Mouse (Mus musculus) intestine, embryonic 15.5 days (tissue): Measurements from ENCODE around the gene Top3b. TPM values are rescaled to one million over a fixed set of nuclear protein-coding genes. Genes with fewer than 3 reads are reported as not detected.

ENCODE experiments used
- polyA plus RNA-seq: library from polyadenylated mRNA; unstranded; fragments of >200 nt; fragmentation: Nextera tagmentation; extraction: Ambion mirVana; gene quantifications from 2 replicates; pipeline ENCODE4 v1.2.1, GENCODE M21; 2015

Gene Top3b
- polyA plus RNA-seq, 1 experiment from 2014 or later: 51.1 TPM

Other genes starting within 250 kb of the Top3b start
- gene Olfr19, start 194.3 kb upstream of the Top3b start, polyA plus RNA-seq: not detected in 2 replicates
- gene Spag6l, start 41.3 kb upstream of the Top3b start, polyA plus RNA-seq: 0.35 and 0.39 TPM in 2 replicates
- gene Igll1, start 6.8 kb upstream of the Top3b start, polyA plus RNA-seq: 0.50 and 0.53 TPM in 2 replicates
- 1.5 and 1.6 TPM in 2 replicates for gene Vpreb1, start 107 bp downstream of the Top3b start, polyA plus RNA-seq
- gene Ppm1f, start 25.7 kb downstream of the Top3b start, polyA plus RNA-seq: 16.4 and 16.9 TPM in 2 replicates
- gene Mapk1, start 112.6 kb downstream of the Top3b start, polyA plus RNA-seq: 149 and 158 TPM in 2 replicates
- 13.7 and 17.1 TPM in 2 replicates for gene Ypel1, start 199.0 kb downstream of the Top3b start, polyA plus RNA-seq
- 121 and 129 TPM in 2 replicates for gene Ppil2, start 240.5 kb downstream of the Top3b start, polyA plus RNA-seq